Mouse (Mus musculus): ENCODE measurements at regions not wholly inside any gene's neighbourhood (a gene's known extent, or its start where the extent isn't known, plus 50 kb on each side); places are given as distances from the start of the nearest gene placed in this dataset.

GRCm38 (mm10) chr6:99953980-99954776 lies 228.0 kb upstream of the Prok2 start:
- no peak for TF ChIP-seq CTCF (IDR thresholded peaks at IDR 0.05; ENCODE audit: low read depth)
- no peaks in the 10 kb centered on the region for H3K9me3 ChIP-seq (ENCODE audit: low read depth, low read length)
- H3K27ac ChIP-seq (ENCODE audit: low read depth) = no peak overlapping the region
- WGBS = 72% methylated on average over 11 of the region's 11 CpGs
- H3K4me2 ChIP-seq = no peak overlapping the region
- no peak overlapping the region for H3K9ac ChIP-seq
- 0 out of 2 replicates have a peak, but pooled peaks cover 2% of the 10 kb centered on the region for H3K4me1 ChIP-seq (ENCODE audit: insufficient read depth)
- H3K4me3 ChIP-seq (ENCODE audit: low read depth, low read length) = no peak overlapping the region
- ATAC-seq (ENCODE audit: insufficient read depth) = no peak
- no peak for DNase-seq
- H3K36me3 ChIP-seq (ENCODE audit: insufficient read depth) = no peaks in the 10 kb centered on the region
- H3K27me3 ChIP-seq (ENCODE audit: insufficient read depth, low read length) = no peaks in the 10 kb centered on the region

- no peak overlapping the region for H3K4me3 ChIP-seq (ENCODE audit: low read depth, low read length)
- H3K9ac ChIP-seq = no peak overlapping the region
- no peak overlapping the region for H3K4me2 ChIP-seq
- H3K4me1 ChIP-seq (ENCODE audit: insufficient read depth) = 0 out of 2 replicates have a peak, but pooled peaks cover 2% of the 10 kb centered on the region
- 0 out of 2 replicates have a peak, but pooled peaks have one; percentile 20 for ATAC-seq (ENCODE audit: insufficient read depth)
- 83% methylated on average over 8 of the region's 8 CpGs for WGBS
- H3K27ac ChIP-seq (ENCODE audit: low read depth) = no peak overlapping the region
- no peak for DNase-seq
- TF ChIP-seq CTCF (IDR thresholded peaks at IDR 0.05; ENCODE audit: low read depth) = no peak
- H3K9me3 ChIP-seq (ENCODE audit: low read depth, low read length) = no peaks in the 10 kb centered on the region
- no peaks in the 10 kb centered on the region for H3K36me3 ChIP-seq (ENCODE audit: insufficient read depth)
- H3K27me3 ChIP-seq (ENCODE audit: insufficient read depth, low read length) = no peaks in the 10 kb centered on the region
Measured at GRCm38 (mm10) chr6:99950811-99951210, 224.6 kb upstream of the Prok2 start.

- Histone ChIP-seq H3K4me1 (ENCODE audit: insufficient read depth) (0 out of 2 replicates have a peak, but pooled peaks cover 2% of the 10 kb centered on the region), H3K27me3 (ENCODE audit: insufficient read depth, low read length) (no peaks in the 10 kb centered on the region), H3K9ac (no peak overlapping the region), H3K4me3 (ENCODE audit: low read depth, low read length) (no peak overlapping the region), H3K36me3 (ENCODE audit: insufficient read depth) (no peaks in the 10 kb centered on the region), H3K9me3 (ENCODE audit: low read depth, low read length) (no peaks in the 10 kb centered on the region), H3K27ac (ENCODE audit: low read depth) (no peak overlapping the region), H3K4me2 (no peak overlapping the region)
- ATAC-seq (ENCODE audit: insufficient read depth) = no peak
- DNase-seq = no peak
- WGBS = 44% methylated on average over 2 of the region's 2 CpGs
- no peak for TF ChIP-seq CTCF (IDR thresholded peaks at IDR 0.05; ENCODE audit: low read depth)
Measured at GRCm38 (mm10) chr6:99946917-99947316, 220.7 kb upstream of the Prok2 start.

GRCm38 (mm10) chr6:99946481-99946880 lies 220.3 kb upstream of the Prok2 start:
- Histone ChIP-seq H3K4me2 (no peak overlapping the region), H3K4me3 (ENCODE audit: low read depth, low read length) (no peak overlapping the region), H3K9me3 (ENCODE audit: low read depth, low read length) (no peaks in the 10 kb centered on the region), H3K36me3 (ENCODE audit: insufficient read depth) (no peaks in the 10 kb centered on the region), H3K4me1 (ENCODE audit: insufficient read depth) (0 out of 2 replicates have a peak, but pooled peaks cover 2% of the 10 kb centered on the region), H3K27me3 (ENCODE audit: insufficient read depth, low read length) (no peaks in the 10 kb centered on the region), H3K9ac (no peak overlapping the region), H3K27ac (ENCODE audit: low read depth) (no peak overlapping the region)
- DNase-seq (no peak), ATAC-seq (ENCODE audit: insufficient read depth) (no peak)
- TF ChIP-seq CTCF (IDR thresholded peaks at IDR 0.05; ENCODE audit: low read depth) = no peak
- 57% methylated on average over 3 of the region's 3 CpGs for WGBS

GRCm38 (mm10) chr6:99945691-99946090 lies 219.5 kb upstream of the Prok2 start:
- Histone ChIP-seq H3K4me3 (ENCODE audit: low read depth, low read length) (no peak overlapping the region), H3K9ac (no peak overlapping the region), H3K27ac (ENCODE audit: low read depth) (no peak overlapping the region), H3K27me3 (ENCODE audit: insufficient read depth, low read length) (no peaks in the 10 kb centered on the region), H3K9me3 (ENCODE audit: low read depth, low read length) (no peaks in the 10 kb centered on the region), H3K4me2 (no peak overlapping the region), H3K4me1 (ENCODE audit: insufficient read depth) (0 out of 2 replicates have a peak, but pooled peaks cover 2% of the 10 kb centered on the region), H3K36me3 (ENCODE audit: insufficient read depth) (no peaks in the 10 kb centered on the region)
- WGBS = 67% methylated on average over 2 of the region's 2 CpGs
- ATAC-seq (ENCODE audit: insufficient read depth) (no peak), DNase-seq (no peak)
- TF ChIP-seq CTCF (IDR thresholded peaks at IDR 0.05; ENCODE audit: low read depth) = no peak

- DNase-seq (no peak), ATAC-seq (ENCODE audit: insufficient read depth) (no peak)
- Histone ChIP-seq H3K9ac (no peak overlapping the region), H3K27me3 (ENCODE audit: insufficient read depth, low read length) (no peaks in the 10 kb centered on the region), H3K9me3 (ENCODE audit: low read depth, low read length) (no peaks in the 10 kb centered on the region), H3K36me3 (ENCODE audit: insufficient read depth) (no peaks in the 10 kb centered on the region), H3K4me1 (ENCODE audit: insufficient read depth) (no peaks in the 10 kb centered on the region), H3K4me2 (no peak overlapping the region), H3K4me3 (ENCODE audit: low read depth, low read length) (no peak overlapping the region), H3K27ac (ENCODE audit: low read depth) (no peak overlapping the region)
- no peak for TF ChIP-seq CTCF (IDR thresholded peaks at IDR 0.05; ENCODE audit: low read depth)
- WGBS = 56% methylated on average over 1 of the region's 1 CpGs
Measured at GRCm38 (mm10) chr6:99942958-99943357, 216.8 kb upstream of the Prok2 start.

- Histone ChIP-seq H3K36me3 (ENCODE audit: insufficient read depth) (no peaks in the 10 kb centered on the region), H3K27ac (ENCODE audit: low read depth) (no peak overlapping the region), H3K9me3 (ENCODE audit: low read depth, low read length) (no peaks in the 10 kb centered on the region), H3K27me3 (ENCODE audit: insufficient read depth, low read length) (no peaks in the 10 kb centered on the region), H3K9ac (no peak overlapping the region), H3K4me3 (ENCODE audit: low read depth, low read length) (no peak overlapping the region), H3K4me2 (no peak overlapping the region), H3K4me1 (ENCODE audit: insufficient read depth) (peaks cover 6% of the 10 kb centered on the region; the same call in 1 of the 2 replicates)
- ATAC-seq (ENCODE audit: insufficient read depth) (no peak), DNase-seq (no peak)
- 38% methylated on average over 5 of the region's 5 CpGs for WGBS
- TF ChIP-seq CTCF (IDR thresholded peaks at IDR 0.05; ENCODE audit: low read depth) = no peak
Measured at GRCm38 (mm10) chr6:99940118-99940517, 213.9 kb upstream of the Prok2 start.
